Mouse (Mus musculus): ENCODE measurements around the gene Zfp947.
"Not testable (repeated sequence)": the region's sequence is repeated elsewhere in the genome, so short reads cannot be mapped to it uniquely, and the experiment has no call there.

Gene Zfp947

GRCm38 (mm10) chr17:22165722-22166294, at the start of gene Zfp947:
TSS of gene Zfp947 (minus strand) at chr17:22166190.
- CTCF ChIA-PET = not testable (repeated sequence)

- CTCF ChIA-PET = not testable (repeated sequence)
Observed at GRCm38 (mm10) chr17:22165304-22165703, 686 bp downstream of the Zfp947 start.

- CTCF ChIA-PET = not testable (repeated sequence)
Observed at GRCm38 (mm10) chr17:22153951-22154350, 12.0 kb downstream of the Zfp947 start.

GRCm38 (mm10) chr17:22118770-22119169, 47.2 kb downstream of the Zfp947 start:
- CTCF ChIA-PET = no interaction called here
